Mouse (Mus musculus) macrophage (primary cell): ENCODE data around the gene Xrcc3. TPM values are rescaled to one million over a fixed set of nuclear protein-coding genes. Genes with fewer than 3 reads are reported as not detected.

Experiments
- H3K27ac ChIP-seq: fragments of 350-480 bp; formaldehyde crosslinking; 2 replicates; pipeline ENCODE4 v1.9.0; 2021
- H3K36me3 ChIP-seq: fragments of 350-480 bp; formaldehyde crosslinking; 2 replicates; pipeline ENCODE4 v1.9.0; 2021; ENCODE audit errors: inconsistent target
- H3K4me3 ChIP-seq: fragments of 350-480 bp; formaldehyde crosslinking; 2 replicates; pipeline ENCODE4 v1.9.0; 2021; ENCODE audit errors: inconsistent target
- H3K79me2 ChIP-seq: fragments of 350-480 bp; formaldehyde crosslinking; 2 replicates; pipeline ENCODE4 v1.9.0; 2021; ENCODE audit errors: inconsistent target
- WGBS: methylation state at CpG from one replicate; pipeline ENCODE4 v1.1.7; 2026; ENCODE audit warnings: inconsistent platforms; ENCODE audit not compliant: missing documents; 5-methylcytosine and 5-hydroxymethylcytosine counted together
- polyA plus RNA-seq: library from polyadenylated mRNA; stranded (reverse); fragments of 250-400 nt; gene quantifications from 3 replicates; pipeline ENCODE4 v1.2.4, GENCODE M21; 2018; ENCODE audit warnings: inconsistent platforms

The Xrcc3 gene
- polyA plus RNA-seq, 1 experiment from 2014 or later = 1.3 TPM

DNA sequence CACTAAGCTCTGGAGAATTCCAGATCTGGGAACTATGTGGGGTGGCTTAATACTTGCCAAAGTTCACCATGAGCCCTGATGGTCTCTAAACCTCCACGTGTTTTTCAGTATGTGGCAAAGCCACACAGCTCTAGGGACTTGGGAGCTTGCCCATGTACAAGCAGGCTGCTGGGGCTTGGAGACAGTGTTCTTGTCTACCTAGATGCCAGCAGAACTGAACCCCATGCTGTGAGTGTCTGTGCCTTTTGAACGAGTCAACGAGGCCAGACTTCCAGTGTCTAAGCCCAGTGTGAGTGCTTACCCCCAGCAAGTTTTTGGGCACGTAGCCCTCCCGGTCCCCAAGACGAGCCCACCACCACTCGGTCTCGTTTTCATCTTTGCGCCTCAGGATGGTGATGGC is 16.3 kb upstream of the Xrcc3 start:
- WGBS = 90% methylated on average over 9 of the region's 9 CpGs

GRCm38 (mm10) chr12:111829447-111829846 is 15.8 kb upstream of the Xrcc3 start:
- Histone ChIP-seq H3K36me3 (peaks cover 91% of the 10 kb centered on the region), H3K27ac (no peak overlapping the region), H3K79me2 (no peaks in the 10 kb centered on the region), H3K4me3 (no peak overlapping the region)
- 92% methylated on average over 5 of the region's 5 CpGs for WGBS

More for the DNA sequence above, 16.3 kb upstream of the Xrcc3 start:
- Histone ChIP-seq H3K27ac (no peak overlapping the region), H3K79me2 (no peaks in the 10 kb centered on the region), H3K36me3 (peaks cover 95% of the 10 kb centered on the region), H3K4me3 (no peak overlapping the region)

- Histone ChIP-seq H3K36me3 (peaks cover 73% of the 10 kb centered on the region), H3K4me3 (no peak overlapping the region), H3K27ac (no peak overlapping the region), H3K79me2 (no peaks in the 10 kb centered on the region)
- WGBS = 98% methylated on average over 11 of the region's 12 CpGs
Measured at GRCm38 (mm10) chr12:111827556-111827955, 13.9 kb upstream of the Xrcc3 start.

GRCm38 (mm10) chr12:111821931-111822330 is 8.3 kb upstream of the Xrcc3 start:
- Histone ChIP-seq H3K4me3 (no peak overlapping the region), H3K27ac (no peak overlapping the region), H3K79me2 (peaks cover 29% of the 10 kb centered on the region; the same call in 1 of the 2 replicates), H3K36me3 (peaks cover 21% of the 10 kb centered on the region)
- WGBS = 79% methylated on average over 4 of the region's 4 CpGs

DNA sequence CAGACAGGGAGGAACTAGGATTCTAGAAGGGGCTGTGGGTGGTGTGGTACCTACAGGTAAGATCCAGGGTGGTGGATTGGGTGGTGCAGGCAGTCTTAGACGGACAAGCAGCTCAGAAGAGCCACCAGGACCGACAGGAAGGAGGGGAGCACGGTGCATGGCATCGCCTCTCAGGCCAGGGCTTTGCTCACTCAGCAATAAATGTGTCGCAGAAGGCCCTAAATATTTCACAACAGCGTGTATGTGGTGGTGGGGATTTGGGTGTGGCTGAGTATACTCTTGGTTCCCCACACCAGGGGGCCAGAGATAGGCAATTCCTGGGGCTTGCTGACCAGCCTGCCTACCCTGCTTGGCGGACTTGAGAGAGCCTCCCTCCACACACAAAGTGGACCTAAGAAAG is 7.0 kb upstream of the Xrcc3 start:
- Histone ChIP-seq H3K4me3 (no peak overlapping the region), H3K36me3 (peaks cover 9% of the 10 kb centered on the region; the same call in 1 of the 2 replicates), H3K27ac (no peak overlapping the region), H3K79me2 (peaks cover 34% of the 10 kb centered on the region; the same call in 1 of the 2 replicates)
- WGBS = 49% methylated on average over 7 of the region's 7 CpGs

- Histone ChIP-seq H3K36me3 (0 out of 2 replicates have a peak, but pooled peaks cover 1% of the 10 kb centered on the region), H3K79me2 (peaks cover 40% of the 10 kb centered on the region; the same call in 1 of the 2 replicates), H3K27ac (no peak overlapping the region), H3K4me3 (no peak overlapping the region)
- 88% methylated on average over 8 of the region's 8 CpGs for WGBS
Measured at GRCm38 (mm10) chr12:111819936-111820335, 6.3 kb upstream of the Xrcc3 start.

DNA sequence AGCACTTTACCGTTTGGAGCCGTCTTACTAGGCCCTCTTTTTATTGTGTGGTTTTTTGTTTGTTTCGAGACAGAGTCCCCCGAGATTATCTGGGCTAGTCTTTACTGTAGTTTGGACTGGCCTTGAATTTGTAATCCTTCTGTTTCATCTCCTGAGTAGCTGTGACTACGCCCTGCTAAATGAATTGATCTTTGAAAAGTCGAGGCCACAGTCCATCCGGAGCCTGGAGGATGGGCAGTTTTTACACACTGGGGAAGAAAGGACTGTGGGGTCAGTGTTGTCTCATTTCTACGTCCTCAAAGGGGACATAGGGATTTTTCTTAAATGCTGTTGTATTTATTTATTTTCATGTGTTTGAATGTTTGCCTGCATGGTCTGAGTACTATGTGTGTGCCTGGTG is 4.3 kb upstream of the Xrcc3 start:
- Histone ChIP-seq H3K4me3 (no peak overlapping the region), H3K36me3 (no peaks in the 10 kb centered on the region), H3K27ac (no peak overlapping the region), H3K79me2 (peaks cover 45% of the 10 kb centered on the region; the same call in 1 of the 2 replicates)
- WGBS = 93% methylated on average over 8 of the region's 8 CpGs

- peaks cover 45% of the 10 kb centered on the region; the same call in 1 of the 2 replicates for H3K79me2 ChIP-seq
- no peak overlapping the region for H3K4me3 ChIP-seq
- no peak overlapping the region for H3K27ac ChIP-seq
- WGBS = 87% methylated on average over 9 of the region's 9 CpGs
- H3K36me3 ChIP-seq = no peaks in the 10 kb centered on the region
Measured at GRCm38 (mm10) chr12:111816967-111817366, 3.3 kb upstream of the Xrcc3 start.

- Histone ChIP-seq H3K27ac (no peak overlapping the region), H3K4me3 (no peak overlapping the region), H3K79me2 (peaks cover 45% of the 10 kb centered on the region; the same call in 1 of the 2 replicates), H3K36me3 (no peaks in the 10 kb centered on the region)
- WGBS = 94% methylated on average over 8 of the region's 13 CpGs
Measured at GRCm38 (mm10) chr12:111816528-111816927, 2.9 kb upstream of the Xrcc3 start.

- Histone ChIP-seq H3K4me3 (peak overlapping the region; percentile 48), H3K79me2 (peaks cover 43% of the 10 kb centered on the region; the same call in 1 of the 2 replicates), H3K36me3 (no peaks in the 10 kb centered on the region), H3K27ac (0 out of 2 replicates have a peak overlapping the region, but pooled peaks have one; percentile 5)
- 52% methylated on average over 18 of the region's 19 CpGs for WGBS
Measured at GRCm38 (mm10) chr12:111814769-111815762, 1.4 kb upstream of the Xrcc3 start.

GRCm38 (mm10) chr12:111813111-111813765 is 435 bp downstream of the Xrcc3 start:
- Histone ChIP-seq H3K79me2 (peaks cover 25% of the 10 kb centered on the region; the same call in 1 of the 2 replicates), H3K36me3 (no peaks in the 10 kb centered on the region), H3K27ac (peak overlapping the region; percentile 25), H3K4me3 (peak overlapping the region; percentile 87)
- 8% methylated on average over 27 of the region's 27 CpGs for WGBS

DNA sequence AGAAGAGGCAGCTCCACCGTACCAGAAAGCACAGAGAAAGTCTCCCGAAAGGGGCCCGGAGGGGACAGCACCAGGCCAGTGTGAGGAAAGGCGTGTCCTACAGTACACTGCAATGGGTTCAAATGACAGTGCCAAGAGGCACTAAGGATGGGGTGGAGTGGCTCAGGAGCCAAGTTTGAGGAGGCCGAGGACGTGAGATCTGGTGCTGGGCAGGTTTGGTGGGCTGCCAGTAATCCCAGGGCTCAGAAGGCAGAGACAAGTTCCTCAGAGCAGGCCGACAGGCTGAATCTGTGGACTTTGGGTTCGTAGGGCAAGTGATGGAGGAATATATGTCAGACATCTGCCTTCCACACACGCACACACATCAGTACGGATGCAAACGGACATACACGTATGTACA is 1.1 kb downstream of the Xrcc3 start:
- 81% methylated on average over 12 of the region's 12 CpGs for WGBS
- peaks cover 4% of the 10 kb centered on the region; the same call in 1 of the 2 replicates for H3K36me3 ChIP-seq
- H3K4me3 ChIP-seq = peak overlapping the region; percentile 87; the same call in 1 of the 2 replicates
- H3K79me2 ChIP-seq = peaks cover 19% of the 10 kb centered on the region; the same call in 1 of the 2 replicates
- no peak overlapping the region for H3K27ac ChIP-seq

GRCm38 (mm10) chr12:111812075-111812474 is 1.6 kb downstream of the Xrcc3 start:
- Histone ChIP-seq H3K27ac (no peak overlapping the region), H3K4me3 (no peak overlapping the region), H3K36me3 (peaks cover 8% of the 10 kb centered on the region; the same call in 1 of the 2 replicates), H3K79me2 (peaks cover 16% of the 10 kb centered on the region; the same call in 1 of the 2 replicates)
- 97% methylated on average over 7 of the region's 13 CpGs for WGBS

- 10% methylated on average over 9 of the region's 9 CpGs for WGBS
- H3K4me3 ChIP-seq = no peak overlapping the region
- no peak overlapping the region for H3K27ac ChIP-seq
- peaks cover 25% of the 10 kb centered on the region; the same call in 1 of the 2 replicates for H3K36me3 ChIP-seq
- H3K79me2 ChIP-seq = peaks cover 3% of the 10 kb centered on the region; the same call in 1 of the 2 replicates
Measured at GRCm38 (mm10) chr12:111809762-111810161, 3.9 kb downstream of the Xrcc3 start.
